Mouse (Mus musculus) embryonic fibroblast, embryonic 13.5 days (primary cell): ENCODE measurements around the gene Cd8a.

Experiments
- CTCF ChIP-seq: IDR thresholded peaks from 2 replicates; pipeline ENCODE4 v1.5.1; 2011; ENCODE audit warnings: mild to moderate bottlenecking, control low read depth, low read length, moderate library complexity, borderline replicate concordance; ENCODE audit not compliant: insufficient read depth
- POLR2A ChIP-seq: IDR thresholded peaks from 2 replicates; pipeline ENCODE4 v1.6.1; 2011; ENCODE audit warnings: low read depth, mild to moderate bottlenecking, control low read depth, low read length, moderate library complexity

- TF ChIP-seq CTCF (no peak), POLR2A (no peak)
Observed at GRCm38 (mm10) chr6:71329881-71330280, 43.3 kb upstream of the Cd8a start.
